Mouse (Mus musculus): ENCODE results near the gene Focad.

- no peak for TF ChIP-seq POLR2A (IDR thresholded peaks at IDR 0.05; ENCODE audit: borderline replicate concordance, insufficient read depth, low read length)
- TF ChIP-seq CTCF (IDR thresholded peaks at IDR 0.05; ENCODE audit: borderline replicate concordance, insufficient read depth, low read depth, low read length): no peak
Observed at GRCm38 (mm10) chr4:88045151-88045550, 49.3 kb upstream of the Focad start.

Measured in cerebellum, adult 2 months (tissue).